Mouse (Mus musculus) MEL-GATA-1-ER (cell line): ENCODE measurements around the gene Cacnb4.

Source experiments
- DNase-seq: peaks from one replicate; pipeline ENCODE4 v3.0.0-alpha.2; 2012; ENCODE audit warnings: low read depth; ENCODE audit errors: extremely low read depth

Gene Cacnb4

DNA sequence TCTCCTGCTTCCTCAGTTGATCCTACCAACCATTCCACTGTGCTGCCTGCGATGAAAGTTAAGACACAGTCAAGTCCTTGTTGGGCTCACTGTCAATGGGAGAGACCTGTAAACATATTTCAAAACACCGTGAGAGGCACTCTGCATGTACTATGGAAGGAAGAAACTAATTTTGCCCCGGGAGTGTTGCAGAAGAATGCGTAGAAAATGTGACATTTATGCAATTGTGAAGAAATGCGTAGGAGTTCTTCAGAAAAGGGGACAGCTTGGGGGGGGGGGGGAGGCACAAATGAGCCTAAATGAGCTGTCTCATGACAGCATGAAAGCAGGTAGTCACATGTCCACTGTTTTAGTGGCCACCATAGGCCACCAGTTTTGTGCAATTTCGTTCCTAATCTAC lies 25.1 kb downstream of the Cacnb4 start:
- no peak for DNase-seq

DNA sequence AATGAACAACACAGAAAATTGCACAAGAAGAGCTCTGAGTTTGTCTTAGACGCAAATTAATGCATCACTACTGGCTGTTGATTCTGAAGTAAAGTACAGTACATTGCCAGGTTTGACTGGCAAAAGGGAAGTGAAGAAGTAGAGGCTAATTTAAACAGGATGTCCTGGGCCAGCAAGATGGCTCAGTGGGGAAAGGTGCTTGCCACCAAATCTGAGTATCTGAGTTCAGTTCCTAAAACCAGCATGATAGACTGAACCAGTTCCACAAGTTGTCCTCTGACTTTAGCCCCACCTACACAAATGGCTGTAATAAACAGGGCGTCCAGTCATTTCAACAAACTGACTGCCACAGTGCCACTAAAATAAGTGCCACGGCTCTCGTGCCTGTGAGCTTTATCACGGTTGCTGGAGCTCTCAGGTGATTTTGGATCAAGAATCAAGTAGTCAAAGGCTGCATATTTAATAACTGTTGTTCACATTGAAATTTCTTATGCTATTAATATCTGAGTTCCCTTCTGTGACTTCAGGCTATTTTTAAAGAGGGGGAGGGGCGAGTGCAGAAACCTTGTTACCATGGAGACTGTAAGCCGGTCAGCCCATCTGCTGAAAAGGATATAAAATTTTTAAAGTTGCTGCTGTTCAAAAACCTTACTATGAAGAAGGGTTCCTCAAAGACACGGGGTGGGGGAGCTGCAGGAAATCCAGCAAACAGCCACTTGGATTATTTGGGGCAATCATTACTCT lies 29.2 kb downstream of the Cacnb4 start:
- no peak for DNase-seq

DNA sequence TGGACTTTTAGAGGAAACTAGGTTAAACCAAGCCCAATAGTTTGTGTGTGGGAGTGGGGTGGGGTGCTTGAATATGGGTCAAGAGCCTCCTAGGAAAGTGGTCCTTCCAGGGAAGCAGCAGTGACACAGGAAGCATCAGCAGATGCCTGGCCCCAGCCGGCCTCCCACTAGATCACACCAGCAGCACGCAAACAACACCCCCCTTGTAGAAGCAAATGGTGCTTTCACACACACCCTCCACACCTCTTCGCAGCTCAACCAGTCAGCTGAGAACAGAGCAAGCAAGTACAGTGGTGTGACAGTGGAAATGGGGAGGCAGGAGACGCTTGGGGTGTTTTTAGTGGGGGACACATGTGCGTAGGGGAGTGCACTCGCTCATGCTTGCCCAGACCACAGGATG lies 33.0 kb downstream of the Cacnb4 start:
- DNase-seq = no peak

- DNase-seq = no peak
These were observed 37.1 kb downstream of the Cacnb4 start for GRCm38 (mm10) chr2:52639530-52639875.

DNA sequence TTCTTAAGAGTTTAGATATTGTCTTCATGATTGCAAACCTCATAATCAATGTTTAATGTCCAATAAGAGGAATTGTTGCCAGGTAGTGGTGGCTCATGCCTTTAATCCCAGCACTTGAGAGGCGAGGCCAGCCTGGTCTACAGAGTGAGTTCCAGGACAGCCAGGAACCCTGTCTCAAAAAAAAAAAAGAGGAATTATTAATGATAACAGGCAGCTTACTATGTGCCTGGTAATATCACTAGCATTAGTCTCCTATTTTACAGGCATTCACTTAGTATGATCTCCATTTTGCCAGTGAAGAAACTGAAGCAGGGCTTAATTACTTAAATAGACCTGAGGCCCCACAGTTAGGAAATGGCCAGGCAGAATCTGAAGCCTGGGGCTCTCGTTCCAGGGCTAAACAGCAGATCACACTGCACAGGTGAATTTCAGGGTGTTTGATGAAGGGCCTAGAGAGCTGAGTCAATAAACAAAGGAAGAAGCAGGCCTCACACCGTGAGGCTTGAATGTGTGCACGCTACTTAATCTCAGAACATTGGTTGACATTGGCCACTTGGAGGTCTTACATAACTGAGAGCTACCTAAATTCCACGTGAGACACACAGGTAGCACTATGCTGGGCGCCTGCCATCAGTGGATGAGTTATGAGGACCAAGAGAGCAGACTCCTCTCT lies 37.6 kb downstream of the Cacnb4 start:
- peak; percentile 17 for DNase-seq

- no peak for DNase-seq
These were observed 38.4 kb downstream of the Cacnb4 start for GRCm38 (mm10) chr2:52638226-52638625.

DNA sequence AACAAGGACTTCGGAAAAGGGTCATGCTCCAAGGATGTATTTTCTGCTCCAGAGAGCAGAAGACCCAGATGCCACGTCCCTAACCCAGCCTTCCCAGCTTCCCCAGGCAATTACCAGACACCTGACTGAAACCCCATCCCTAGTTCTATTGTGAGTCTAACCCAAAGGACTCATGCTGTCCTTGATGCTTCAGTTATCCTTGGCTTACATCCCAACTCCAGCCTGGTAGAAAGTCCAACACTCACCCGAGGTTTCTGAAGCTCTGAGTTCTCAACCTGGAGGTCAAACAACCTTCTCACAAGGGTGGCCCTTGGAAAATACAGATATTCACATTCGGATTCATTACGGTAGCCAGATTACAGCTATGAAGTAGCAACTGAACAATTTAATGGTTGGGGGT lies 40.6 kb downstream of the Cacnb4 start:
- DNase-seq = no peak

DNA sequence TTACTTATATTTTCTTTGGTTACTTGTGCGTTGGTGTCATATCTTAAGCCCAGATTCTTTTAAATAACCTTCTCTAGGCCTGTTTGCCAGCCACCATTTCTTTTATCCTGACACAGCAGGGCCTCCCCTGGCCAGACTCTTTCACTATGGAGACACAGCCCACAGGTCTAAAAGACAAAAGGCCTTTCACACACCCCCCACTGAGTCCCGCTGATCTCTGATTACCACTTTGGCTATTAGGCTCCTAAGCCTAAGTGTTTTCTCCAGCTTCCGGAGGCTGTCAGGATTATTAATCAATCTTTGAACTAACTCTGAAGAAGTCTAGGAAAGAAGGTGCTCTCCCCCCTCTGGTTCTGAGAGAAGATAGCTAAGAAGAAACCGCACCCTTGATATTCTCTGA lies 41.3 kb downstream of the Cacnb4 start:
- DNase-seq = no peak

DNA sequence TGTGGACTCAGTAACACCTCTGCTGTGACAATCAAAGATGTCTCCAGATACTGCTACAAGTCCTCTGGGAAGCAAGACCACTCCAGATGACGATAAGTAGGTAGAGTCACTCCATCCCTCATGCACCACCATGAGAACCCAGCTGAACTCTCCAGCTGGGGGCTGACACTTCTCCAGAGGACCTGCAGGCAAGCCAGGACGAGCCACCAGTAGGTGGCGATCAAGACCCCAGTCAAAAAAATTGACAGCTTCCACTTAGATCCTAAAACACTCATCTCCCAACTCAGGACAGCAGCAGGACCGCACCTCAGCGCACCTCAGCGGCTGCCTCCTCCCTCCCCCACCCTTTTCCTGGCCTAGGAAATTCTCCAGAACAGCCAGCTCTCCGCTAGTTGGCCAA lies 43.8 kb downstream of the Cacnb4 start:
- DNase-seq = peak; percentile 26

DNA sequence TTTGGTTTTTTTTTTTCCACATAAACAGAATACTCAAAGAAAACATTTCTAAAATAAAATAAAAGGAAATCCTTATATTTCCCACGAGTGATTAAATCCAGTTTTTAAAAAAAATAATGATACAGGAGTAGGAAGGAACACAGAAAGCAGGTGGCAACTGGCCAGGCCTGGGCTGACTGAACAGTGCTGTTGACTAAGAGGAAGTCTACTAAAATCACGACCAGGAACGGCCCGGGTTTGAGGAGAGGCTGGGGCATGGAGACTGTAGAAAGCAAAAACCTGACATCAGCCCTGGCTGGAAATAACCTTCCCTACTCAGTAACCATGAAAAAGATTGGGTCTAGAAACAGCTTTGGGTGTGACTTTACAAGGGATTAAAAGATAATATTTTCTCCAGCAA lies 48.4 kb downstream of the Cacnb4 start:
- no peak for DNase-seq

DNA sequence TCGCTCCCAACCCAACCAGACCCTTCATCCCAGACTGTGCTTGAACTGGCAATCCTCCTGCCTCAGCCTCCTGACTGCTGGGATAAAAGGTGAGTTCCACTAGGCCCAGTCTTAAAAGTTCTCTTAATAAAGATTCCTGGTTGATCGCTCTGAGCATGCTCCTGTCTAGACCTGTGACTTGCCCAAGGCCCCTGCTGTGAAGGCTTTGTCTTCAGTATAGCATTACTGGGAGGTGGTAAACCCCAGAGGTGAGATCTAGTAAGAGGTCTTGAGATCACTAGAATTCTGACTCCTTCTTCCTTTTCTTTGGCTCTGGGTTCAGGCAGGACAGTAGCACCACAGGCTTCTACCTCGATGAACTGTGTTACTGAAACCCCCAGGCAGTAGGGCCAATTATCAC lies 50.4 kb downstream of the Cacnb4 start:
- no peak for DNase-seq

GRCm38 (mm10) chr2:52625731-52626130 lies 50.9 kb downstream of the Cacnb4 start:
- DNase-seq = no peak

GRCm38 (mm10) chr2:52623921-52624404 lies 52.7 kb downstream of the Cacnb4 start:
- no peak for DNase-seq

- no peak for DNase-seq
These were observed 53.2 kb downstream of the Cacnb4 start for GRCm38 (mm10) chr2:52623461-52623860.

GRCm38 (mm10) chr2:52622616-52623015 lies 54.0 kb downstream of the Cacnb4 start:
- DNase-seq = no peak

GRCm38 (mm10) chr2:52619406-52619974 lies 57.1 kb downstream of the Cacnb4 start:
- no peak for DNase-seq

- DNase-seq = no peak
These were observed 57.8 kb downstream of the Cacnb4 start for GRCm38 (mm10) chr2:52618804-52619203.

DNA sequence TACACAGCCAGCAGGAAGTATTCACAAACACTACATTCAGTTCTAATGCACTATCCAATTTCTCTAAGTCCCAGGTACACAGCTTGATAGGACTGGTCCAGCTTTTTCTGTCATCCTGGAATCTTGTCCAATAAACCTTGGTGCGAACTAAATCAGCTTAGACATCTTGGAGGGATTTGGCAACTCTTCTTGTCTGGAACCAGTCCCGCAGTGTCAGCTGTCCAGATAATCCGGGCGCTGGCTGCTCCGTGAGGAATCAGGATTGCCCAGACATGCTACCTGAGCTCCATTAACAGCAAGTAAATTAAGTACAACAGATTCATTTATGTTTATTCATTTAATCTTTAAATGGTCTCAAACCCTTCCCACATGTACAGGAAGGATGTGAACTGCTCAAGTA lies 61.2 kb downstream of the Cacnb4 start:
- no peak for DNase-seq

DNA sequence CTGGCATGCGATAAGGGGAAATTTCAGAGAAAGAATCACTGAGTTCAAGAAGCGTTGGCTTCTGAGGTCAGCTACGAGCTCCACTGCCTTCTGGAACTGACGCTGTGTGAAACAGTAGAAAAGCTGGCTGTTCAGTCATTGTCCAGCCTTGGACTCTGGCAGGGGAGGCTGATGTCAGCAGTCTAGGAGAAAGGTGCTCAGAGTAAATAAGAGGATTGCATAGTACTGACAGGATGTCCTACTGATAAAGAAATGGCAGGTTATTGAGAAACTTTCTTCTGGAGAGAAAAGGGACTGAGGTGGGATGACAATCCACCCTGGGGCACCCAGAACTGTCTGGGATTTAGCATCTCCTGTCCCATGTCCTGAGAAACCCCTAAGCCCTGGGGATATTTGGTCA lies 62.7 kb downstream of the Cacnb4 start:
- DNase-seq = no peak

DNA sequence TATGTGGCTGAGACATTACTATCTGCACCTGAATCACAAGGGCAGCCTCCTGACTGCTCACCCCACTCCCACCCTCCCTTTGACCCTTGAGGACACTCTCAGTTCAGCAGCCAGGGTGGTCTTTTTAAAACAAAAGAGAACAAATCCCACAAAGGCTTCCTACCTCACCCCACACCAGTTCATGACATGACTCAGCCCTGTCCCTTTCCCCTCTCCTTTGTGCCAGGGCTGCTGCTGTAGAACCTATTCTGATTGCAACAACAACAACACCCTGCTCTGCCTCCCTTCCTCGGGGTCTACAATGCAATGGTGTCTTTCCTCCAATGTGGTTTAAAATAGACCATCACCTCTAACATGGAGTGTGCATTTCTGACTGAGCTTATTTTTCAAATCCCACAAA lies 67.1 kb downstream of the Cacnb4 start:
- DNase-seq = no peak

DNA sequence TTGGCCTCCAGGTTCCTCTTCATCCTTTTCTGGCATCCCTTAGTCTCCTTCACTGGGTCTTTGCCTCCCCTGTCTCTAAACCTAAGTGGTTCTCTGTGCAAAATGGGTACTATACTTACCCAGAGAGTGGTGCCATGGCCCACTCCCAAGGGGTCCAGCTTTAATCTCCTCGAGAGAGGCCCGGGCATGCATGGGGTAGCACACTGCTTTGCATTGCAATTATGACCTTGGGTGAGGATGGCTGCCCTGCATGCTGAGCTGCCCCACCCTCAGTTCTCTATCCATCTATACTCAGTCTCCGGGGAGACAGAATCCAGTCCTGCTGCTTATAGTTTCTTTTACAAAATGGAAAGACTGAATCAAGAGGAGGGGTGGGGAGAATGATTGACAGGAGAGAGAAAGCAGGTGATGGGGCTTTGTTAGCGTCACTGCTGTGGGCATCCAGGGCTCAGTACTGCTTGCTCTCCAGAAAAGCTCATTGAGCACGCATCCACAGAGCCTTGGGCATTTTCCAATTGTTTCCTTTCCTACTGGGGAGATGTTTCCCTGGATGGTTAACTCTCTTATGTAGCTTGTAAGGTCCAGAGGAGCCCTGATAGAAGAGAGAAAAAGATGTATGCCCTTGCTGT lies 68.7 kb downstream of the Cacnb4 start:
- no peak for DNase-seq

GRCm38 (mm10) chr2:52606331-52606730 lies 70.3 kb downstream of the Cacnb4 start:
- peak; percentile 52 for DNase-seq
